ENCODE assay signal across 7 mouse cellular contexts in genomic region chr5:38561426-38562024, GRCm38 (mm10). TPM values are rescaled to one million over a fixed set of nuclear protein-coding genes. Genes with fewer than 3 reads are reported as not detected.
DNase-seq lines count a peak whose midpoint lies in the region; ATAC-seq lines count a peak whose summit lies in the region.

No protein-coding gene starts in this region.

- H3K4me3 ChIP-seq in embryonic facial prominence, embryonic 11.5 days (ENCODE audit: low read depth, low read length), result peak overlapping the region; percentile 92
- H3K4me3 ChIP-seq in limb, embryonic 11.5 days (ENCODE audit: low read depth, low read length), result peak overlapping the region; percentile 86
- peak overlapping the region; percentile 96 for H3K4me3 ChIP-seq in midbrain, embryonic 14.5 days (replicated peaks; ENCODE audit: low read depth, low read length)

- no peaks in the 10 kb centered on the region for H3K4me1 ChIP-seq in embryonic facial prominence, embryonic 11.5 days (ENCODE audit: control insufficient read depth, insufficient read depth, low read length)
- peaks cover 11% of the 10 kb centered on the region for H3K4me1 ChIP-seq in limb, embryonic 11.5 days (ENCODE audit: control insufficient read depth, insufficient read depth, low read length)
- H3K4me1 ChIP-seq in midbrain, embryonic 14.5 days (ENCODE audit: control insufficient read depth, insufficient read depth, low read length), result peaks cover 15% of the 10 kb centered on the region

- WGBS in embryonic facial prominence, embryonic 11.5 days, result under 1% methylated on average over 69 of the region's 79 CpGs
- under 1% methylated on average over 77 of the region's 79 CpGs for WGBS in limb, embryonic 11.5 days
- WGBS in midbrain, embryonic 14.5 days, result under 1% methylated on average over 79 of the region's 79 CpGs

- peak overlapping the region; percentile 87 for H3K4me2 ChIP-seq in embryonic facial prominence, embryonic 11.5 days (ENCODE audit: low read depth, low read length)
- H3K4me2 ChIP-seq in limb, embryonic 11.5 days (ENCODE audit: low read depth, severe bottlenecking), result peak overlapping the region; percentile 90
- peak overlapping the region; percentile 87 for H3K4me2 ChIP-seq in midbrain, embryonic 14.5 days (ENCODE audit: low read length)

- no peaks in the 10 kb centered on the region for H3K27me3 ChIP-seq in embryonic facial prominence, embryonic 11.5 days (ENCODE audit: control insufficient read depth, insufficient read depth, low read length)
- no peaks in the 10 kb centered on the region for H3K27me3 ChIP-seq in limb, embryonic 11.5 days (ENCODE audit: control insufficient read depth, insufficient read depth, low read length)
- no peaks in the 10 kb centered on the region for H3K27me3 ChIP-seq in midbrain, embryonic 14.5 days (ENCODE audit: control insufficient read depth, insufficient read depth, low read length)

- DNase-seq in adrenal gland, postnatal 14 days, result peak; percentile 99
- peak; percentile 98 for DNase-seq in embryonic facial prominence, embryonic 11.5 days (ENCODE audit: low spot score)
- peak; percentile 100 for DNase-seq in heart, adult 11 months
- peak; percentile 99 for DNase-seq in kidney, adult 18-20 months
- DNase-seq in limb, embryonic 11.5 days (ENCODE audit: low spot score), result peak; percentile 99
- DNase-seq in midbrain, embryonic 14.5 days, result peak; percentile 99
- peak; percentile 98 to 100 for DNase-seq in spleen, adult 18-20 months

- no peaks in the 10 kb centered on the region; the same call in none of the 2 replicates for H3K36me3 ChIP-seq in embryonic facial prominence, embryonic 11.5 days (replicated peaks; ENCODE audit: control insufficient read depth, insufficient read depth, low read depth, low read length)
- peaks cover 11% of the 10 kb centered on the region for H3K36me3 ChIP-seq in limb, embryonic 11.5 days (ENCODE audit: control insufficient read depth, insufficient read depth, low read length)
- H3K36me3 ChIP-seq in midbrain, embryonic 14.5 days (ENCODE audit: control insufficient read depth, insufficient read depth, low read length), result peaks cover 24% of the 10 kb centered on the region

- no peaks in the 10 kb centered on the region for H3K9me3 ChIP-seq in embryonic facial prominence, embryonic 11.5 days (replicated peaks; ENCODE audit: control insufficient read depth, low read length)
- no peaks in the 10 kb centered on the region for H3K9me3 ChIP-seq in limb, embryonic 11.5 days (ENCODE audit: control insufficient read depth, low read length)
- H3K9me3 ChIP-seq in midbrain, embryonic 14.5 days (ENCODE audit: control insufficient read depth, low read length), result no peaks in the 10 kb centered on the region

- H3K27ac ChIP-seq in embryonic facial prominence, embryonic 11.5 days (replicated peaks; ENCODE audit: low read depth, low read length), result peak overlapping the region; percentile 92
- peak overlapping the region; percentile 95 for H3K27ac ChIP-seq in limb, embryonic 11.5 days (replicated peaks; ENCODE audit: low read depth, low read length)
- peak overlapping the region; percentile 89 for H3K27ac ChIP-seq in midbrain, embryonic 14.5 days (replicated peaks; ENCODE audit: low read depth, low read length)

- peak overlapping the region; percentile 88 for H3K9ac ChIP-seq in embryonic facial prominence, embryonic 11.5 days (replicated peaks; ENCODE audit: low read length)
- H3K9ac ChIP-seq in limb, embryonic 11.5 days (ENCODE audit: low read length), result peak overlapping the region; percentile 92
- H3K9ac ChIP-seq in midbrain, embryonic 14.5 days (replicated peaks; ENCODE audit: low read length), result peak overlapping the region; percentile 78

- peak; percentile 97 for ATAC-seq in embryonic facial prominence, embryonic 11.5 days (replicated peaks; ENCODE audit: insufficient number of reproducible peaks, low FRiP score, low TSS enrichment, low read depth)
- peak; percentile 97 for ATAC-seq in limb, embryonic 11.5 days (ENCODE audit: insufficient number of reproducible peaks, low FRiP score, low TSS enrichment, low read depth)
- ATAC-seq in midbrain, embryonic 14.5 days (ENCODE audit: low FRiP score, low TSS enrichment), result peak; percentile 98

RNA-seq across cellular contexts. Expression of gene Wdr1, which starts 1.5 kb away (rescaled TPM):
- total RNA-seq in adrenal gland, postnatal 14 days (2021), result 122 and 146 TPM in 2 replicates
- polyA plus RNA-seq in embryonic facial prominence, embryonic 11.5 days (2014; fragmentation: Nextera tagmentation; extraction: Ambion mirVana), result 227 and 231 TPM in 2 replicates
- polyA plus RNA-seq in limb, embryonic 11.5 days (2014; fragmentation: Nextera tagmentation; extraction: Ambion mirVana), result 200 and 203 TPM in 2 replicates
- 186 and 194 TPM in 2 replicates for polyA plus RNA-seq in midbrain, embryonic 14.5 days (2014; fragmentation: Nextera tagmentation; extraction: Ambion mirVana)

RNA-seq across cellular contexts. Expression of gene Slc2a9, which starts 58.6 kb away (rescaled TPM):
- total RNA-seq in adrenal gland, postnatal 14 days (2021), result 2.7 and 5.9 TPM in 2 replicates
- 0.33 and 0.46 TPM in 2 replicates for polyA plus RNA-seq in embryonic facial prominence, embryonic 11.5 days (2014; fragmentation: Nextera tagmentation; extraction: Ambion mirVana)
- polyA plus RNA-seq in limb, embryonic 11.5 days (2014; fragmentation: Nextera tagmentation; extraction: Ambion mirVana), result 0.32 and 0.82 TPM in 2 replicates
- polyA plus RNA-seq in midbrain, embryonic 14.5 days (2014; fragmentation: Nextera tagmentation; extraction: Ambion mirVana), result 0.28 and 0.40 TPM in 2 replicates

Comparison
In these comparisons a context has a peak if more than half of its experiments do, and no peak if none do; other contexts are left out.
1. Peak in every context shown above with its lines: DNase-seq, ATAC-seq, H3K4me3 ChIP-seq and H3K27ac ChIP-seq.